Mouse (Mus musculus) stomach, embryonic 14.5 days (tissue): Measurements from ENCODE around the gene Gm17334. TPM values are rescaled to one million over a fixed set of nuclear protein-coding genes. Genes with fewer than 3 reads are reported as not detected.
A peak's percentile ranks its signal among the peaks of the same experiment; 100 is the strongest.

Source experiments
- ATAC-seq: fragments of 200-750 bp; cut with Nextera tagmentation; 2 replicates; pipeline ENCODE4 v1.8.0; 2017; ENCODE audit warnings: low read depth, moderate TSS enrichment; ENCODE audit not compliant: insufficient number of reproducible peaks, insufficient read depth, low FRiP score
- H3K27ac ChIP-seq: fragments of 300-500 bp; sonication (generic); 2 replicates; pipeline ENCODE4 v1.5.1; 2014; ENCODE audit warnings: mild to moderate bottlenecking, low read length, moderate library complexity, mixed read lengths
- H3K27me3 ChIP-seq: fragments of 300-500 bp; sonication (generic); 2 replicates; pipeline ENCODE4 v1.6.1; 2014; ENCODE audit warnings: low read length, control low read depth, mixed read lengths; ENCODE audit not compliant: control insufficient read depth, insufficient read depth
- H3K36me3 ChIP-seq: fragments of 300-500 bp; sonication (generic); 2 replicates; pipeline ENCODE4 v1.6.1; 2014; ENCODE audit warnings: mild to moderate bottlenecking, control low read depth, low read length, moderate library complexity, mixed read lengths; ENCODE audit not compliant: control insufficient read depth, insufficient read depth
- H3K4me1 ChIP-seq: fragments of 300-500 bp; sonication (generic); 2 replicates; pipeline ENCODE4 v1.6.1; 2014; ENCODE audit warnings: low read length, control low read depth, mixed read lengths; ENCODE audit not compliant: control insufficient read depth, insufficient read depth
- H3K4me2 ChIP-seq: fragments of 300-500 bp; sonication (generic); replicated peaks from 2 replicates; pipeline ENCODE4 v1.6.1; 2014; ENCODE audit warnings: low read depth, low read length, control low read depth
- H3K4me3 ChIP-seq: fragments of 300-500 bp; sonication (generic); 2 replicates; pipeline ENCODE4 v1.5.1; 2014; ENCODE audit warnings: low read depth, low read length, control low read depth
- H3K9ac ChIP-seq: fragments of 300-500 bp; sonication (generic); replicated peaks from 2 replicates; pipeline ENCODE4 v1.6.1; 2014; ENCODE audit warnings: low read depth, mild to moderate bottlenecking, control low read depth, low read length, moderate library complexity, mixed read lengths
- H3K9me3 ChIP-seq: fragments of 300-500 bp; sonication (generic); 2 replicates; pipeline ENCODE4 v1.6.1; 2016; ENCODE audit warnings: low read depth, low read length, control low read depth; ENCODE audit not compliant: control insufficient read depth
- WGBS: fragments of 180-500 bp; shearing (Covaris S2); extraction: QIAGEN DNeasy Blood & Tissue Kit; methylation state at CpG from one replicate; pipeline ENCODE4 v1.1.7; 2014; 5-methylcytosine and 5-hydroxymethylcytosine counted together
- polyA plus RNA-seq: library from polyadenylated mRNA; unstranded; fragments of >200 nt; fragmentation: Nextera tagmentation; extraction: Ambion mirVana; gene quantifications from 2 replicates; pipeline ENCODE4 v1.2.1, GENCODE M21; 2014

Gene Gm17334
- polyA plus RNA-seq, 1 experiment from 2014 or later, result 0.46 TPM

GRCm38 (mm10) chr11:53794015-53794414 lies 21.0 kb upstream of the Gm17334 start:
- no peaks in the 10 kb centered on the region for H3K27me3 ChIP-seq
- 76% methylated on average over 3 of the region's 3 CpGs for WGBS
- ATAC-seq, result no peak
- H3K4me2 ChIP-seq, result no peak overlapping the region
- no peak overlapping the region for H3K4me3 ChIP-seq
- no peak overlapping the region for H3K9ac ChIP-seq
- 0 out of 2 replicates have a peak overlapping the region, but pooled peaks have one; percentile 81 for H3K27ac ChIP-seq
- no peaks in the 10 kb centered on the region for H3K36me3 ChIP-seq
- peaks cover 33% of the 10 kb centered on the region for H3K4me1 ChIP-seq
- peaks cover 2% of the 10 kb centered on the region; the same call in 1 of the 2 replicates for H3K9me3 ChIP-seq

- Histone ChIP-seq H3K9me3 (peaks cover 2% of the 10 kb centered on the region; the same call in 1 of the 2 replicates), H3K4me1 (peaks cover 31% of the 10 kb centered on the region), H3K9ac (no peak overlapping the region), H3K27me3 (no peaks in the 10 kb centered on the region), H3K27ac (no peak overlapping the region), H3K36me3 (no peaks in the 10 kb centered on the region), H3K4me3 (no peak overlapping the region), H3K4me2 (no peak overlapping the region)
- ATAC-seq, result no peak
- WGBS, result 46% methylated on average over 3 of the region's 3 CpGs
Observed at GRCm38 (mm10) chr11:53792986-53793385, 20.0 kb upstream of the Gm17334 start.

GRCm38 (mm10) chr11:53789277-53789676 lies 16.3 kb upstream of the Gm17334 start:
- no peak for ATAC-seq
- no peak overlapping the region for H3K4me3 ChIP-seq
- no peak overlapping the region for H3K4me2 ChIP-seq
- H3K9me3 ChIP-seq, result peaks cover 2% of the 10 kb centered on the region; the same call in 1 of the 2 replicates
- WGBS, result 77% methylated on average over 3 of the region's 3 CpGs
- no peak overlapping the region for H3K27ac ChIP-seq
- no peaks in the 10 kb centered on the region for H3K4me1 ChIP-seq
- H3K27me3 ChIP-seq, result no peaks in the 10 kb centered on the region
- no peaks in the 10 kb centered on the region for H3K36me3 ChIP-seq
- H3K9ac ChIP-seq, result no peak overlapping the region

GRCm38 (mm10) chr11:53788196-53788595 lies 15.2 kb upstream of the Gm17334 start:
- Histone ChIP-seq H3K27me3 (no peaks in the 10 kb centered on the region), H3K9ac (no peak overlapping the region), H3K4me1 (no peaks in the 10 kb centered on the region), H3K27ac (no peak overlapping the region), H3K9me3 (peaks cover 2% of the 10 kb centered on the region; the same call in 1 of the 2 replicates), H3K4me3 (no peak overlapping the region), H3K4me2 (no peak overlapping the region), H3K36me3 (no peaks in the 10 kb centered on the region)
- WGBS, result 75% methylated on average over 8 of the region's 8 CpGs
- ATAC-seq, result no peak

GRCm38 (mm10) chr11:53786058-53787031 lies 13.4 kb upstream of the Gm17334 start:
- no peak overlapping the region for H3K4me2 ChIP-seq
- H3K36me3 ChIP-seq, result no peaks in the 10 kb centered on the region
- H3K4me3 ChIP-seq, result no peak overlapping the region
- H3K9me3 ChIP-seq, result peaks cover 2% of the 10 kb centered on the region; the same call in 1 of the 2 replicates
- ATAC-seq, result no peak
- no peak overlapping the region for H3K9ac ChIP-seq
- H3K27me3 ChIP-seq, result no peaks in the 10 kb centered on the region
- 0 out of 2 replicates have a peak overlapping the region, but pooled peaks have one; percentile 10 for H3K27ac ChIP-seq
- H3K4me1 ChIP-seq, result no peaks in the 10 kb centered on the region
- WGBS, result 79% methylated on average over 13 of the region's 13 CpGs

- H3K4me1 ChIP-seq, result no peaks in the 10 kb centered on the region
- H3K9me3 ChIP-seq, result peaks cover 2% of the 10 kb centered on the region; the same call in 1 of the 2 replicates
- no peak for ATAC-seq
- no peak overlapping the region for H3K4me2 ChIP-seq
- no peak overlapping the region for H3K27ac ChIP-seq
- no peaks in the 10 kb centered on the region for H3K36me3 ChIP-seq
- no peaks in the 10 kb centered on the region for H3K27me3 ChIP-seq
- no peak overlapping the region for H3K9ac ChIP-seq
- no peak overlapping the region for H3K4me3 ChIP-seq
- 74% methylated on average over 3 of the region's 3 CpGs for WGBS
Observed at GRCm38 (mm10) chr11:53785311-53785936, 12.4 kb upstream of the Gm17334 start.

GRCm38 (mm10) chr11:53783288-53783687 lies 10.3 kb upstream of the Gm17334 start:
- WGBS, result 86% methylated on average over 9 of the region's 9 CpGs

GRCm38 (mm10) chr11:53781964-53782363 lies 9.0 kb upstream of the Gm17334 start:
- Histone ChIP-seq H3K9ac (no peak overlapping the region), H3K36me3 (peaks cover 9% of the 10 kb centered on the region), H3K4me1 (no peaks in the 10 kb centered on the region), H3K4me3 (no peak overlapping the region), H3K4me2 (no peak overlapping the region), H3K27ac (no peak overlapping the region), H3K9me3 (no peaks in the 10 kb centered on the region), H3K27me3 (no peaks in the 10 kb centered on the region)
- ATAC-seq, result no peak
- WGBS, result 67% methylated on average over 7 of the region's 7 CpGs

More at GRCm38 (mm10) chr11:53783288-53783687, 10.3 kb upstream of the Gm17334 start:
- no peaks in the 10 kb centered on the region for H3K27me3 ChIP-seq
- ATAC-seq, result no peak
- H3K36me3 ChIP-seq, result peaks cover 2% of the 10 kb centered on the region; the same call in 1 of the 2 replicates
- H3K27ac ChIP-seq, result no peak overlapping the region
- no peak overlapping the region for H3K4me3 ChIP-seq
- H3K9ac ChIP-seq, result no peak overlapping the region
- H3K4me2 ChIP-seq, result no peak overlapping the region
- no peaks in the 10 kb centered on the region for H3K9me3 ChIP-seq
- no peaks in the 10 kb centered on the region for H3K4me1 ChIP-seq
